Comparison of ENCODE assay signal across 8 mouse cellular contexts in the genomic region with DNA sequence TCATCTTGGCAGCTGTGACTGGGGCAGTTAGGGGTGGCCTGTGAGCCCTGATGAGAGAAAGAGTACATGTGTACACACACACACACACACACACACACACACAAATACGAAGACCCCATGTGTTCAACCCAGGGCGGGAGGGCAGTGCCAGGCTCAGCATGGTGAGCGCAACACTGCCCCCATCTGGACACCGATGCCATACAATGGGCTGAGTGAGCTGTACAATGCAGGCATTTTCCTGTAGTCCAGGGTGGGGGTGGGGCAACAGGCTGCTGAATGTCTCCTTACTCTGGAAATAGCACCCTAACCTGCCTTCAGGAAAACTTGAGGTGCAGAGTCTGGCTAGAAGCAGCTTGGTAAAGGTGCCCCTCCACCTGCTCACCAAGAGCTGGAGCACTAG. TPM values are rescaled to one million over a fixed set of nuclear protein-coding genes. Genes with fewer than 3 reads are reported as not detected.
A peak's percentile ranks its signal among the peaks of the same experiment; 100 is the strongest.
DNase-seq lines count a peak whose midpoint lies in the region; ATAC-seq lines count a peak whose summit lies in the region.

No protein-coding gene starts in this region.

- peaks cover 10% of the 10 kb centered on the region for H3K4me1 ChIP-seq in hindbrain, embryonic 11.5 days (replicated peaks; ENCODE audit: control insufficient read depth, insufficient read depth, low read length)
- H3K4me1 ChIP-seq in limb, embryonic 10.5 days = peaks cover 43% of the 10 kb centered on the region

- no peak overlapping the region for H3K9ac ChIP-seq in hindbrain, embryonic 11.5 days (ENCODE audit: low read depth, low read length)

- peaks cover 15% of the 10 kb centered on the region; the same call in 1 of the 2 replicates for H3K36me3 ChIP-seq in hindbrain, embryonic 11.5 days (ENCODE audit: control insufficient read depth, insufficient read depth, low read length)
- peaks cover 67% of the 10 kb centered on the region for H3K36me3 ChIP-seq in limb, embryonic 10.5 days

- no peaks in the 10 kb centered on the region for H3K27me3 ChIP-seq in hindbrain, embryonic 11.5 days (ENCODE audit: control insufficient read depth, insufficient read depth, low read length)
- H3K27me3 ChIP-seq in limb, embryonic 10.5 days (ENCODE audit: low read depth, poor library complexity, severe bottlenecking) = no peaks in the 10 kb centered on the region

- peak; percentile 82 for DNase-seq in layer of hippocampus, adult 11-12 months (ENCODE audit: low spot score)
- DNase-seq in layer of hippocampus, adult 9-10 months (ENCODE audit: low spot score) = no peak
- peak; percentile 79 for DNase-seq in adrenal gland, adult 2 months
- DNase-seq in embryo, embryonic 11 days = peak; percentile 86
- DNase-seq in hindbrain, embryonic 11.5 days (ENCODE audit: low spot score) = peak; percentile 86
- peak; percentile 75 for DNase-seq in limb, embryonic 10.5 days (ENCODE audit: low spot score)
- DNase-seq in natural killer cell, adult 2 months (ENCODE audit: low spot score in 2 of 2) = peak; percentile 39 to 61
- peak; percentile 78 for DNase-seq in thymus, postnatal 14 days

- H3K9me3 ChIP-seq in hindbrain, embryonic 11.5 days (ENCODE audit: control insufficient read depth, low read length) = no peaks in the 10 kb centered on the region
- H3K9me3 ChIP-seq in limb, embryonic 10.5 days (replicated peaks) = no peaks in the 10 kb centered on the region

- H3K4me3 ChIP-seq in hindbrain, embryonic 11.5 days (ENCODE audit: low read depth, low read length) = no peak overlapping the region
- no peak overlapping the region for H3K4me3 ChIP-seq in limb, embryonic 10.5 days

- no peak for ATAC-seq in hindbrain, embryonic 11.5 days (ENCODE audit: low FRiP score)

- 40% methylated on average over 4 of the region's 4 CpGs for WGBS in hindbrain, embryonic 11.5 days
- WGBS in limb, embryonic 10.5 days = 54% methylated on average over 4 of the region's 4 CpGs

- H3K4me2 ChIP-seq in hindbrain, embryonic 11.5 days (replicated peaks; ENCODE audit: low read depth, low read length) = no peak overlapping the region; the same call in 1 of the 2 replicates

- H3K27ac ChIP-seq in hindbrain, embryonic 11.5 days (ENCODE audit: low read depth, low read length) = no peak overlapping the region
- no peak overlapping the region for H3K27ac ChIP-seq in limb, embryonic 10.5 days

RNA-seq across cellular contexts. Expression of gene Llgl1, which starts 3.6 kb away (rescaled TPM):
- 10 to 100 TPM; 19.5 to 26.5 TPM for total RNA-seq in adrenal gland, adult 2 months (2021)
- 59.4 and 62.5 TPM in 2 replicates for polyA plus RNA-seq in adrenal gland, adult 2 months (2012; rRNA removed)
- 70.4 and 85.8 TPM in 2 replicates for polyA plus RNA-seq in hindbrain, embryonic 11.5 days (2014; fragmentation: Nextera tagmentation; extraction: Ambion mirVana)
- polyA plus RNA-seq in limb, embryonic 10.5 days (2016; fragmentation: Nextera tagmentation; extraction: Ambion mirVana) = 120 and 137 TPM in 2 replicates

RNA-seq across cellular contexts. Expression of gene Flii, which starts 23.9 kb away (rescaled TPM):
- 100 to 1,000 TPM; 149 to 186 TPM for total RNA-seq in adrenal gland, adult 2 months (2021)
- 271 and 327 TPM in 2 replicates for polyA plus RNA-seq in adrenal gland, adult 2 months (2012; rRNA removed)
- 54.5 and 59.7 TPM in 2 replicates for polyA plus RNA-seq in hindbrain, embryonic 11.5 days (2014; fragmentation: Nextera tagmentation; extraction: Ambion mirVana)
- polyA plus RNA-seq in limb, embryonic 10.5 days (2016; fragmentation: Nextera tagmentation; extraction: Ambion mirVana) = 71.1 and 77.7 TPM in 2 replicates

RNA-seq across cellular contexts. Expression of gene Mief2, which starts 25.1 kb away (rescaled TPM):
- total RNA-seq in adrenal gland, adult 2 months (2021) = 10 to 100 TPM; 26.0 to 41.6 TPM
- polyA plus RNA-seq in adrenal gland, adult 2 months (2012; rRNA removed) = 47.2 and 50.1 TPM in 2 replicates
- polyA plus RNA-seq in hindbrain, embryonic 11.5 days (2014; fragmentation: Nextera tagmentation; extraction: Ambion mirVana) = 11.8 and 12.0 TPM in 2 replicates
- 15.2 and 18.2 TPM in 2 replicates for polyA plus RNA-seq in limb, embryonic 10.5 days (2016; fragmentation: Nextera tagmentation; extraction: Ambion mirVana)
